In genomic region chr1:30801911-30802310, GRCm38 (mm10) we compare ENCODE assay signal across 18 mouse cellular contexts.
"Had no signal": no experiment of that assay in that cellular context is flagged by ENCODE, and none has a peak within 500 bp of the region (broad histone marks: within the 10 kb centered on the region; RNA-seq: fewer than 3 reads in every experiment).

No protein-coding gene starts in this region.

- H3K27me3 ChIP-seq: limb, embryonic 13.5 days; liver, embryonic 15.5 days; neural tube, embryonic 15.5 days had no signal

- H3K27ac ChIP-seq: limb, embryonic 13.5 days; liver, embryonic 15.5 days; midbrain, embryonic 10.5 days; neural tube, embryonic 15.5 days; stomach, postnatal 0 days had no signal

- H3K9me3 ChIP-seq: limb, embryonic 13.5 days; liver, embryonic 15.5 days; midbrain, embryonic 10.5 days; neural tube, embryonic 15.5 days had no signal

- ATAC-seq: inflammation-experienced regulatory T-cells, adult 6 months; intestine, postnatal 0 days had no signal

- H3K4me2 ChIP-seq: limb, embryonic 13.5 days; liver, embryonic 11.5 days; liver, embryonic 15.5 days; lung, embryonic 14.5 days; neural tube, embryonic 15.5 days had no signal

- H3K4me1 ChIP-seq: limb, embryonic 13.5 days; liver, embryonic 15.5 days; midbrain, embryonic 10.5 days; neural tube, embryonic 15.5 days had no signal

- H3K4me3 ChIP-seq: limb, embryonic 13.5 days; liver, embryonic 15.5 days; midbrain, embryonic 10.5 days; myocyte; neural tube, embryonic 15.5 days had no signal

- DNase-seq: layer of hippocampus, adult 9-11 months; left cerebral cortex, postnatal 4 days; lung, embryonic 14.5 days; lung, postnatal 10 days; lung, postnatal 4 days; midbrain, embryonic 14.5 days; right cerebral cortex, adult 18-20 months; right cerebral cortex, postnatal 25 days; thymus, postnatal 14 days had no signal

- H3K9ac ChIP-seq: limb, embryonic 13.5 days; liver, embryonic 15.5 days; lung, embryonic 14.5 days; neural tube, embryonic 15.5 days had no signal
